Mouse (Mus musculus): ENCODE data around the gene Nodal. TPM values are rescaled to one million over a fixed set of nuclear protein-coding genes. Genes with fewer than 3 reads are reported as not detected.

The Nodal gene
- polyA plus RNA-seq, 1 experiment from 2014 or later: not detected

DNA sequence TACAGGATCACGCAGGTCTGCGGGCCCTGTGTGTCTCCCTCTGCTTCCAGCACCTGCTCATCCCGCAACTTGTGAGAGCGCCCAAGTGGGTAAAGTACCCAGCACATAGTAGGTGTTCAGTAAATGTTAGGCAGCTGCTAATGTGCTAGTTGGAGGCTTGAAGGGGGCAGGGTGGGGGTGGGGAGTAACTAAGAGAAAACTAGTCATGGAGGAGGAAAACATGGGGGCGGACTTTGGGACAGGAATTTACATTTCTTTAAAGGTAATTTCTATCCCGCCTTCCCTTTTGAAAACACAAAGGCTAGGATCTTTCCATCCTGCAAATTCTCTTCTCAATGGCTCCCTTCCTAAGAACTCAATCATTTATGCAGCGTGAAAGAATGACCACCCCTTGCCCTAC lies 1.2 kb upstream of the Nodal start:
- Histone ChIP-seq H3K27me3 (replicated peaks) (peaks cover 65% of the 10 kb centered on the region), H3K4me1 (replicated peaks) (peaks cover 25% of the 10 kb centered on the region), H3K9me3 (replicated peaks) (no peaks in the 10 kb centered on the region; the same call in 1 of the 2 replicates), H3K4me2 (no peak overlapping the region), H3K9ac (no peak overlapping the region), H3K27ac (ENCODE audit: poor library complexity, severe bottlenecking) (no peak overlapping the region), H3K36me3 (no peaks in the 10 kb centered on the region), H3K4me3 (no peak overlapping the region)
- WGBS: 38% methylated on average over 7 of the region's 7 CpGs
- ATAC-seq (ENCODE audit: insufficient number of reproducible peaks, low FRiP score): no peak

DNA sequence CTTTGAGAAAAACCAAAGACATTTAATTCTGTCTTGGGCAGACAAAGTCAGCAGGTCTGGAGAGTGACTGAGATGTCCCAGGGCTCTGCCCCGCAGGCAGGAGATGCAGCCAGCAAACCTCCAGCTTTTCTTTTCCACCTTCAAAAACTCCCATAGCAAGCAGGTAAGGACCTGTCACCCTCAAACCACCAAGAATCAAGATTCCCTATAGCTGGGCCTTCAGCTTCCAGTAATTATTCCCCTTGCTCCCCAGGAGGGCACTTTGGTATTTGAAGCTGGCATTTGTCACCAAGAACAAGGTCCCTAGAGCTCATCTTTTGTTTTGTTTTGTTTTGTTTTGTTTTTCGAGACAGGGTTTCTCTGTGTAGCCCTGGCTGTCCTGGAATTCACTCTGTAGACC lies 726 bp upstream of the Nodal start:
- no peak overlapping the region for H3K4me2 ChIP-seq
- H3K4me3 ChIP-seq: no peak overlapping the region
- ATAC-seq (ENCODE audit: insufficient number of reproducible peaks, low FRiP score): no peak
- WGBS: 43% methylated on average over 2 of the region's 2 CpGs
- no peak overlapping the region for H3K9ac ChIP-seq
- peaks cover 65% of the 10 kb centered on the region for H3K27me3 ChIP-seq (replicated peaks)
- H3K9me3 ChIP-seq (replicated peaks): no peaks in the 10 kb centered on the region; the same call in 1 of the 2 replicates
- no peak overlapping the region for H3K27ac ChIP-seq (ENCODE audit: poor library complexity, severe bottlenecking)
- H3K4me1 ChIP-seq (replicated peaks): peaks cover 25% of the 10 kb centered on the region
- H3K36me3 ChIP-seq: no peaks in the 10 kb centered on the region

DNA sequence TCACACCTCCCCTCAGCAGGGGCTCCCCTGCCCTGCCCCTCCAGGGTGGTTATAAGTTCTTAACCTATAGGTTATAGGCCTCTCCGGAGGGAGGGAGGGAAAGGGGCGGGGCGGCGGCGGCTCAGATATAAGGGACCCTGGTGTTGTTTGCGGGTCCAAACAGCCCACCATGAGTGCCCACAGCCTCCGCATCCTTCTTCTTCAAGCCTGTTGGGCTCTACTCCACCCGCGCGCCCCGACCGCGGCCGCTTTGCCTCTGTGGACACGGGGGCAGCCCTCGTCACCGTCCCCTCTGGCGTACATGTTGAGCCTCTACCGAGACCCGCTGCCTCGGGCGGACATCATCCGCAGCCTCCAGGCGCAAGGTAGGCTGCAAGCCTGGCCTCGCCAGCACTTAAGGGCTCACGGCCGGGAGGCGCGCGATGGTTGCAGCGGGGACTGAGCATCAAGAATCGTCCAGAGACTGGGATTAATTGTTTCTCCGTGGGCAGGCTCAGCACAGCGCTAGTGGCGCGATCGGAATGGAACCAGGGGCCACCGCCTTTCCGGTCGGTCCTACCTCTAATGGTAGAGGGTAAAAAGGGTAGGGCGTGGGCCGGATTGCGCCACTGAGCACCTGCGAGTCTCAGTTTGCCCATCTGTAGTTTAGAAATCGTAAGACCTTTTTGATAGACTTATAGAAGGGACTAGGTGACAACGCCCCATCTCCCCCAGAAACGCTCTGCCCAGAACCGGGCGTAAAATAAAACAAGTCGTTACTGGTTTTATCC lies 544 bp downstream of the Nodal start:
- H3K4me3 ChIP-seq: peak overlapping the region; percentile 47
- ATAC-seq (ENCODE audit: insufficient number of reproducible peaks, low FRiP score): 0 out of 2 replicates have a peak, but pooled peaks have one; percentile 15
- H3K27ac ChIP-seq (ENCODE audit: poor library complexity, severe bottlenecking): no peak overlapping the region
- H3K4me2 ChIP-seq: peak overlapping the region; percentile 83
- no peaks in the 10 kb centered on the region for H3K36me3 ChIP-seq
- no peak overlapping the region for H3K9ac ChIP-seq
- H3K4me1 ChIP-seq (replicated peaks): peaks cover 19% of the 10 kb centered on the region
- WGBS: 2% methylated on average over 49 of the region's 50 CpGs
- H3K27me3 ChIP-seq (replicated peaks): peaks cover 70% of the 10 kb centered on the region
- H3K9me3 ChIP-seq (replicated peaks): no peaks in the 10 kb centered on the region; the same call in 1 of the 2 replicates

DNA sequence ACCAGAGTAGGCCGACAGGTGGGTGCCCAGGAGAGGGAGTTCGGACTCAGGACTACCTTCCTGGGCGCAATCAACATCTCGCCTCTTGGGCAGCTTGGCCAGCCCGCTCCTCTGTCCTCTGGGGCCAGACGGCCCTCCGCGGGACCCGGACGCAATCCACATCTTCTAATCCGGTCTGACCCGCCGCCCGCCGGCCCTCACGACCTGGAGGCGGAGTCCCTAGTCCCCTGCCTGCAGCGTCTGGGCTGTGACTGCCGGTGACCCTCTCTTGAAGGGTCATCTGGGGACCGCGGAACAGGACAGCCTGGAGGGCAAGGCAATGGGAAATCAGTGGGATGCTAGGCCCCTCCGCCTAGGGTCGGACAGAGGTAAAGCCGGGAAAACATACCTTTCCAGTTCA lies 1.4 kb downstream of the Nodal start:
- Histone ChIP-seq H3K27me3 (replicated peaks) (peaks cover 70% of the 10 kb centered on the region), H3K9ac (no peak overlapping the region), H3K4me1 (replicated peaks) (peaks cover 20% of the 10 kb centered on the region), H3K27ac (ENCODE audit: poor library complexity, severe bottlenecking) (no peak overlapping the region), H3K36me3 (no peaks in the 10 kb centered on the region), H3K4me3 (peak overlapping the region; percentile 47), H3K9me3 (replicated peaks) (no peaks in the 10 kb centered on the region; the same call in 1 of the 2 replicates), H3K4me2 (peak overlapping the region; percentile 83)
- 4% methylated on average over 22 of the region's 24 CpGs for WGBS
- ATAC-seq (ENCODE audit: insufficient number of reproducible peaks, low FRiP score): no peak

DNA sequence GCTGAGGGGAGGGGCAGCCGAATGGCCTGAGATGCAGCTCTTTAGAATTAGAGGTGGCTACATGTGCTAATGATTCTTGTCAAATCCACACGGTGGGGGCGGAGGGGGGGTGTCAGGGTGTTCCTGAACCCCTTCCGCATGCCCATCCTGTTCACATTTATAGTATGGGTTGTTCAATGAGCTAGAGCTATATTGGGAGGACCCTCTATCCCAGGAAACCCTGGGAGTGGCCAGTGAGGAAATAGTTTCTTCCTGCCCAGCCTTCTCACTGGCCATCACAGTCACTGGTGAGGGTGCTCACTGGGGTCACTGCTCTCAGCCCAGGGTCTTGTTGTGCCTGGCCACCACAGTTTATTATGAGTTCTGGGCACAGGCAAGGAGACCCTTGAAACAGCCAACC lies 2.2 kb downstream of the Nodal start:
- Histone ChIP-seq H3K27ac (ENCODE audit: poor library complexity, severe bottlenecking) (no peak overlapping the region), H3K4me3 (no peak overlapping the region), H3K4me2 (no peak overlapping the region), H3K9me3 (replicated peaks) (no peaks in the 10 kb centered on the region; the same call in 1 of the 2 replicates), H3K27me3 (replicated peaks) (peaks cover 67% of the 10 kb centered on the region), H3K4me1 (replicated peaks) (peaks cover 29% of the 10 kb centered on the region), H3K9ac (no peak overlapping the region), H3K36me3 (no peaks in the 10 kb centered on the region)
- 58% methylated on average over 4 of the region's 4 CpGs for WGBS
- no peak for ATAC-seq (ENCODE audit: insufficient number of reproducible peaks, low FRiP score)

DNA sequence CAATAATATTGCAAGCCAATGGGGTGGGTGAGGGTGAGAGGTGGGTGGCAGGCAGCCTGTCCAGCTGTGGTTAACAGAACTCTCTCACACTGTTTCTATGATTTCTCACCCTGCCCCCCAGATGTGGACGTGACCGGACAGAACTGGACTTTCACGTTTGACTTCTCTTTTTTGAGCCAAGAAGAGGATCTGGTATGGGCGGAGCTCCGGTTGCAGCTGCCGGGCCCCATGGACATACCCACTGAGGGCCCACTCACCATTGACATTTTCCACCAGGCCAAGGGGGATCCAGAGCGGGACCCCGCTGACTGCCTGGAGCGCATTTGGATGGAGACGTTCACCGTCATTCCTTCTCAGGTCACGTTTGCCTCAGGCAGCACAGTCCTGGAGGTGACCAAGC lies 5.1 kb downstream of the Nodal start:
- H3K27ac ChIP-seq (ENCODE audit: poor library complexity, severe bottlenecking): no peak overlapping the region
- no peaks in the 10 kb centered on the region for H3K36me3 ChIP-seq
- no peak overlapping the region for H3K4me2 ChIP-seq
- H3K27me3 ChIP-seq (replicated peaks): peaks cover 41% of the 10 kb centered on the region
- H3K4me3 ChIP-seq: no peak overlapping the region
- no peak for ATAC-seq (ENCODE audit: insufficient number of reproducible peaks, low FRiP score)
- 89% methylated on average over 12 of the region's 12 CpGs for WGBS
- H3K9me3 ChIP-seq (replicated peaks): no peaks in the 10 kb centered on the region
- no peak overlapping the region for H3K9ac ChIP-seq
- peaks cover 41% of the 10 kb centered on the region for H3K4me1 ChIP-seq (replicated peaks)

DNA sequence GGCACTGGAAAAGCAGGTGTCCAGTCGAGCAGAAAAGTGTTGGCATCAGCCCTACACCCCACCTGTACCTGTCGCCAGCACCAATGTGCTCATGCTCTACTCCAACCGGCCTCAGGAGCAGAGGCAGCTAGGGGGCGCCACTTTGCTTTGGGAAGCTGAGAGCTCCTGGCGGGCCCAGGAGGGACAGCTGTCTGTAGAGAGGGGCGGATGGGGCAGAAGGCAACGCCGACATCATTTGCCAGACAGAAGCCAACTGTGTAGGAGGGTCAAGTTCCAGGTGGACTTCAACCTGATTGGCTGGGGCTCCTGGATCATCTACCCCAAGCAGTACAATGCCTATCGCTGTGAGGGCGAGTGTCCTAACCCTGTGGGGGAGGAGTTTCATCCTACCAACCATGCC lies 5.5 kb downstream of the Nodal start:
- Histone ChIP-seq H3K27me3 (replicated peaks) (peaks cover 36% of the 10 kb centered on the region), H3K4me1 (replicated peaks) (peaks cover 37% of the 10 kb centered on the region), H3K4me2 (no peak overlapping the region), H3K4me3 (no peak overlapping the region), H3K9me3 (replicated peaks) (no peaks in the 10 kb centered on the region), H3K36me3 (no peaks in the 10 kb centered on the region), H3K9ac (no peak overlapping the region), H3K27ac (ENCODE audit: poor library complexity, severe bottlenecking) (no peak overlapping the region)
- ATAC-seq (ENCODE audit: insufficient number of reproducible peaks, low FRiP score): no peak
- WGBS: 60% methylated on average over 10 of the region's 10 CpGs

DNA sequence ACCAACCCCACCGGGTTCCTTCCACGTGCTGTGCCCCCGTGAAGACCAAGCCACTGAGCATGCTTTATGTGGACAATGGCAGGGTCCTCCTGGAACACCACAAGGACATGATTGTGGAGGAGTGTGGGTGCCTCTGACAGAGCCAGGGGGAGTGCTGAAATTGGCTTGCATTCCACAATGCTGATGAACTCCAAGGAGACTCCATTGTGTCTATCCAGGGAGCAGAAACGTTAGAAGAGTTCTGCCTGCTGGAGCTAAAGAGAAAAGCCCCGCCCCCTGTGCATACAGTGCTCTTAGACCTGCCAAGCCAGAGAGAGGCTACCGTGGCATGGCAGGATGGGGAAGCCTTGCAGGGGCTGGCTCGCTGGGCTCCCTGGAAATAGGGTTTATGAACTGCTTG lies 6.7 kb downstream of the Nodal start:
- ATAC-seq (ENCODE audit: insufficient number of reproducible peaks, low FRiP score): no peak
- Histone ChIP-seq H3K27me3 (replicated peaks) (peaks cover 24% of the 10 kb centered on the region), H3K9me3 (replicated peaks) (no peaks in the 10 kb centered on the region), H3K36me3 (peaks cover 3% of the 10 kb centered on the region), H3K9ac (no peak overlapping the region), H3K4me3 (no peak overlapping the region), H3K4me2 (peak overlapping the region; percentile 34), H3K27ac (ENCODE audit: poor library complexity, severe bottlenecking) (0 out of 2 replicates have a peak overlapping the region, but pooled peaks have one; percentile 24), H3K4me1 (replicated peaks) (peaks cover 26% of the 10 kb centered on the region)
- WGBS: 35% methylated on average over 7 of the region's 7 CpGs

DNA sequence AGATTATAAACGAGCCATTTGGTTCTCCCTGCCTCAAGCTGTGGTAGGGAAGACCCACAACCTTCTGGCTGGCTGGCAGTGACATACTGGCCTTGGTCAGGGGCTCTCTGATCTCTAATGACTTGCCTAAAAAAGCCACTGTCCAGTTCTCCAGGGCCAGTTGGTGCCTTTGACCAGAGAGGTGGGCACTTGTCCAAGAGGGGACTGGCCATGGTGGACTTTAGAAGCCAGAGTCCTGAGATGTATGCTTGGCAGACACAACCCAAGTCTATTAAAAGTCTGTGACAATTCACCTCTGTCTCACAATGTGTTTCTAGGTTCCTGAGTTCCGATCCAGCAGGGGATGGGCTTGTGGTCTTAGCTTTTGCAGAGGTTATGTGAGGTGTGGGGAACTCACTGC lies 7.3 kb downstream of the Nodal start:
- H3K9ac ChIP-seq: no peak overlapping the region
- H3K4me1 ChIP-seq (replicated peaks): peaks cover 26% of the 10 kb centered on the region
- H3K9me3 ChIP-seq (replicated peaks): no peaks in the 10 kb centered on the region
- no peak for ATAC-seq (ENCODE audit: insufficient number of reproducible peaks, low FRiP score)
- H3K27me3 ChIP-seq (replicated peaks): peaks cover 19% of the 10 kb centered on the region
- 77% methylated on average over 2 of the region's 2 CpGs for WGBS
- H3K4me3 ChIP-seq: no peak overlapping the region
- no peak overlapping the region for H3K27ac ChIP-seq (ENCODE audit: poor library complexity, severe bottlenecking)
- no peak overlapping the region for H3K4me2 ChIP-seq
- H3K36me3 ChIP-seq: peaks cover 8% of the 10 kb centered on the region

DNA sequence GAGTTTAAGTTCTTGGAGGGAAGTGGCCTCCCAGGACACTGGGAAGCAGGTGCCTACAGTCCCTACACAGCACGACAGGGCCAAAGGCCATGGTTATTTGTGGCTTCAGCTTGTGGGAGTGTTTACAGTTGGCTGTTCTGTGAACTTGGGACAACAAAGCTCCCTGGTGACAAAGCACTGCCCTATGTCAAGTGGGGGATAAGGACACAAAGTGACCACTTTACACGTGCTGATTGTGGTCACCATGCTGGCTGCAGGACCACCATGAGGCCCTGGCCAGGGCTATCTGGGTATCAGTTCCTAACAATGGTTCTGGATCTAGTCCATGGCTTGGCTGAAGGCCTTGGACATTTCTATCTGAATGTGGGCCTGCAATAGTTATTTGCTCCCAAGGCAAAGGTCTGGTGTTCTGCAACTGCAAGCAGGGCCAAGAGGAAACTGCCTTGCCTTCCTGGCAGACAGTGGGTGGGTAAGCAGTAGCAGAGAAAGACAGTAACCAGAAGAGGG lies 8.5 kb downstream of the Nodal start:
- H3K9me3 ChIP-seq (replicated peaks): no peaks in the 10 kb centered on the region
- peak overlapping the region; percentile 13; the same call in 1 of the 2 replicates for H3K27ac ChIP-seq (ENCODE audit: poor library complexity, severe bottlenecking)
- H3K4me2 ChIP-seq: no peak overlapping the region
- peaks cover 26% of the 10 kb centered on the region for H3K4me1 ChIP-seq (replicated peaks)
- no peak overlapping the region for H3K9ac ChIP-seq
- WGBS: 19% methylated on average over 2 of the region's 2 CpGs
- H3K36me3 ChIP-seq: peaks cover 21% of the 10 kb centered on the region
- ATAC-seq (ENCODE audit: insufficient number of reproducible peaks, low FRiP score): no peak
- peaks cover 6% of the 10 kb centered on the region; the same call in 1 of the 2 replicates for H3K27me3 ChIP-seq (replicated peaks)
- no peak overlapping the region for H3K4me3 ChIP-seq

DNA sequence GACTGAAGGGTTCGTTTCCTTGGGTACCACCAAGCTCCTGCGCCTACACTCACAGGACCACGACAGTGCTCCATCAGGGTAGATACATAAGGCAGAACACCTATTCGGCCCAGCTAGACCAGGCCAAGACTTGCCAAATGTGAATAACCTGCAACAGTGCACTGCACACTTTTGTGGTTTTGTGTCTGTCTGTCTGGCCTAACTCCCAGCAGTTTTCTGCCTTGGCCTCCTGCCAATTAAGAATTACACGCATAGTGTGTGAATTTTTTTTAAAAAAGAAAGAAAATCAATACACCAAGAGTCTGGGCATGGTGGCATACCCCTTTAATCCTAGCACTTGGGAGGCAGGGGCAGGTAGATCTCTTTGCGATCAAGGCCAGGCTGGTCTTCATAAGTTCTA lies 10.2 kb downstream of the Nodal start:
- Histone ChIP-seq H3K4me1 (replicated peaks) (peaks cover 26% of the 10 kb centered on the region), H3K9ac (no peak overlapping the region), H3K27ac (ENCODE audit: poor library complexity, severe bottlenecking) (no peak overlapping the region), H3K36me3 (peaks cover 36% of the 10 kb centered on the region), H3K4me3 (no peak overlapping the region), H3K9me3 (replicated peaks) (no peaks in the 10 kb centered on the region), H3K4me2 (no peak overlapping the region), H3K27me3 (replicated peaks) (0 out of 2 replicates have a peak, but pooled peaks cover 3% of the 10 kb centered on the region)
- 89% methylated on average over 6 of the region's 6 CpGs for WGBS
- no peak for ATAC-seq (ENCODE audit: insufficient number of reproducible peaks, low FRiP score)

Data from heart, embryonic 12.5 days (tissue).